Mouse (Mus musculus) hindbrain, embryonic 10.5 days (tissue): Measurements from ENCODE around the gene Birc3. TPM values are rescaled to one million over a fixed set of nuclear protein-coding genes. Genes with fewer than 3 reads are reported as not detected.

Experiments
- DNase-seq: peaks from one replicate; pipeline ENCODE4 v3.0.0-alpha.2; 2017; ENCODE audit warnings: low spot score
- H3K27ac ChIP-seq: fragments of 300-500 bp; sonication (generic); 2 replicates; pipeline ENCODE4 v1.5.1; 2016; ENCODE audit warnings: mild to moderate bottlenecking, moderate library complexity
- H3K27me3 ChIP-seq: fragments of 300-500 bp; sonication (generic); 2 replicates; pipeline ENCODE4 v1.6.1; 2016; ENCODE audit warnings: mild to moderate bottlenecking; ENCODE audit not compliant: poor library complexity, insufficient read depth, severe bottlenecking
- H3K36me3 ChIP-seq: fragments of 300-500 bp; sonication (generic); 2 replicates; pipeline ENCODE4 v1.6.1; 2016; ENCODE audit warnings: mild to moderate bottlenecking, moderate library complexity
- H3K4me1 ChIP-seq: fragments of 300-500 bp; sonication (generic); replicated peaks from 2 replicates; pipeline ENCODE4 v1.6.1; 2016; ENCODE audit warnings: mild to moderate bottlenecking
- H3K4me3 ChIP-seq: fragments of 300-500 bp; sonication (generic); 2 replicates; pipeline ENCODE4 v1.5.1; 2016; ENCODE audit warnings: mild to moderate bottlenecking, moderate library complexity
- H3K9me3 ChIP-seq: fragments of 300-500 bp; sonication (generic); 2 replicates; pipeline ENCODE4 v1.6.1; 2016; ENCODE audit warnings: mild to moderate bottlenecking, moderate library complexity
- WGBS: fragments of 180-500 bp; shearing (Covaris S2); methylation state at CpG from one replicate; pipeline ENCODE4 v1.1.7; 2016; 5-methylcytosine and 5-hydroxymethylcytosine counted together
- polyA plus RNA-seq: library from polyadenylated mRNA; unstranded; fragments of >200 nt; fragmentation: Nextera tagmentation; extraction: Ambion mirVana; gene quantifications from 2 replicates; pipeline ENCODE4 v1.2.1, GENCODE M21; 2016

Birc3 gene
- polyA plus RNA-seq, 1 experiment from 2014 or later, result 3.8 TPM

GRCm38 (mm10) chr9:7829531-7830528 is 43.2 kb downstream of the Birc3 start:
- H3K4me1 ChIP-seq, result peaks cover 28% of the 10 kb centered on the region
- H3K4me3 ChIP-seq, result no peak overlapping the region
- H3K27ac ChIP-seq, result no peak overlapping the region
- H3K36me3 ChIP-seq, result peaks cover 56% of the 10 kb centered on the region
- no peaks in the 10 kb centered on the region for H3K9me3 ChIP-seq
- H3K27me3 ChIP-seq, result no peaks in the 10 kb centered on the region
- DNase-seq, result no peak
- WGBS, result 87% methylated on average over 9 of the region's 9 CpGs

- peaks cover 26% of the 10 kb centered on the region for H3K4me1 ChIP-seq
- DNase-seq, result no peak
- no peaks in the 10 kb centered on the region for H3K9me3 ChIP-seq
- peaks cover 49% of the 10 kb centered on the region for H3K36me3 ChIP-seq
- no peak overlapping the region for H3K27ac ChIP-seq
- H3K27me3 ChIP-seq, result no peaks in the 10 kb centered on the region
- WGBS, result 92% methylated on average over 4 of the region's 4 CpGs
- no peak overlapping the region for H3K4me3 ChIP-seq
Observed at GRCm38 (mm10) chr9:7828706-7829105, 44.3 kb downstream of the Birc3 start.

- DNase-seq, result no peak
- H3K27ac ChIP-seq, result no peak overlapping the region
- H3K27me3 ChIP-seq, result no peaks in the 10 kb centered on the region
- H3K36me3 ChIP-seq, result peaks cover 67% of the 10 kb centered on the region
- no peaks in the 10 kb centered on the region for H3K9me3 ChIP-seq
- no peak overlapping the region for H3K4me3 ChIP-seq
- 94% methylated on average over 5 of the region's 5 CpGs for WGBS
- H3K4me1 ChIP-seq, result peaks cover 5% of the 10 kb centered on the region; the same call in 1 of the 2 replicates
Observed at GRCm38 (mm10) chr9:7824916-7825315, 48.1 kb downstream of the Birc3 start.

GRCm38 (mm10) chr9:7822758-7823157 is 50.2 kb downstream of the Birc3 start:
- Histone ChIP-seq H3K27ac (no peak overlapping the region), H3K9me3 (no peaks in the 10 kb centered on the region), H3K27me3 (no peaks in the 10 kb centered on the region), H3K4me1 (no peaks in the 10 kb centered on the region), H3K36me3 (peaks cover 76% of the 10 kb centered on the region), H3K4me3 (no peak overlapping the region)
- no peak for DNase-seq
- WGBS, result 83% methylated on average over 3 of the region's 3 CpGs

GRCm38 (mm10) chr9:7805101-7805506 is 67.9 kb downstream of the Birc3 start:
- H3K36me3 ChIP-seq, result no peaks in the 10 kb centered on the region
- no peaks in the 10 kb centered on the region for H3K4me1 ChIP-seq
- H3K9me3 ChIP-seq, result no peaks in the 10 kb centered on the region
- no peak overlapping the region for H3K4me3 ChIP-seq
- WGBS, result 58% methylated on average over 5 of the region's 5 CpGs
- no peaks in the 10 kb centered on the region for H3K27me3 ChIP-seq
- H3K27ac ChIP-seq, result no peak overlapping the region
- no peak for DNase-seq

Other genes with a start within 250 kb of the Birc3 start
- not detected in 2 replicates for gene Mmp20, start 245.0 kb downstream of the Birc3 start, polyA plus RNA-seq
- not detected in 2 replicates for gene Mmp7, start 181.1 kb downstream of the Birc3 start, polyA plus RNA-seq
- gene Tmem123, start 109.1 kb downstream of the Birc3 start, polyA plus RNA-seq, result 110 and 126 TPM in 2 replicates
- gene Birc2, start 36.1 kb downstream of the Birc3 start, polyA plus RNA-seq, result 26.6 and 34.6 TPM in 2 replicates
- gene Yap1, start 131.4 kb upstream of the Birc3 start, polyA plus RNA-seq, result 31.3 and 32.4 TPM in 2 replicates
- 17.9 and 19.9 TPM in 2 replicates for gene Cfap300, start 169.6 kb upstream of the Birc3 start, polyA plus RNA-seq